Mouse (Mus musculus): ENCODE measurements around the gene Upb1. TPM values are rescaled to one million over a fixed set of nuclear protein-coding genes. Genes with fewer than 3 reads are reported as not detected.
A peak's percentile ranks its signal among the peaks of the same experiment; 100 is the strongest.

Upb1 gene
- polyA plus RNA-seq, 1 experiment from 2014 or later, result 0.52 TPM

- WGBS, result 48% methylated on average over 9 of the region's 9 CpGs
- Histone ChIP-seq H3K27me3 (replicated peaks; ENCODE audit: control insufficient read depth, insufficient read depth, low read length) (no peaks in the 10 kb centered on the region), H3K4me2 (replicated peaks; ENCODE audit: low read depth) (no peak overlapping the region), H3K4me1 (replicated peaks; ENCODE audit: control insufficient read depth, insufficient read depth, low read length) (no peaks in the 10 kb centered on the region), H3K4me3 (ENCODE audit: low read depth, low read length) (no peak overlapping the region), H3K36me3 (ENCODE audit: control insufficient read depth, insufficient read depth) (no peaks in the 10 kb centered on the region), H3K27ac (ENCODE audit: low read depth, low read length) (no peak overlapping the region), H3K9me3 (ENCODE audit: control insufficient read depth) (no peaks in the 10 kb centered on the region), H3K9ac (ENCODE audit: low read depth, low read length) (no peak overlapping the region)
- peak; percentile 94 for TF ChIP-seq CTCF (IDR thresholded peaks at IDR 0.05; ENCODE audit: low read depth)
- ATAC-seq, result no peak
These were observed 85.4 kb downstream of the Upb1 start for GRCm38 (mm10) chr10:75486086-75486979.

- 66% methylated on average over 3 of the region's 3 CpGs for WGBS
- Histone ChIP-seq H3K27ac (ENCODE audit: low read depth, low read length) (no peak overlapping the region), H3K27me3 (replicated peaks; ENCODE audit: control insufficient read depth, insufficient read depth, low read length) (no peaks in the 10 kb centered on the region), H3K36me3 (ENCODE audit: control insufficient read depth, insufficient read depth) (no peaks in the 10 kb centered on the region), H3K4me1 (replicated peaks; ENCODE audit: control insufficient read depth, insufficient read depth, low read length) (no peaks in the 10 kb centered on the region), H3K4me3 (ENCODE audit: low read depth, low read length) (no peak overlapping the region), H3K9me3 (ENCODE audit: control insufficient read depth) (no peaks in the 10 kb centered on the region), H3K4me2 (replicated peaks; ENCODE audit: low read depth) (no peak overlapping the region), H3K9ac (ENCODE audit: low read depth, low read length) (no peak overlapping the region)
- TF ChIP-seq CTCF (IDR thresholded peaks at IDR 0.05; ENCODE audit: low read depth), result no peak
- no peak for ATAC-seq
These were observed 86.2 kb downstream of the Upb1 start for GRCm38 (mm10) chr10:75487131-75487530.

DNA sequence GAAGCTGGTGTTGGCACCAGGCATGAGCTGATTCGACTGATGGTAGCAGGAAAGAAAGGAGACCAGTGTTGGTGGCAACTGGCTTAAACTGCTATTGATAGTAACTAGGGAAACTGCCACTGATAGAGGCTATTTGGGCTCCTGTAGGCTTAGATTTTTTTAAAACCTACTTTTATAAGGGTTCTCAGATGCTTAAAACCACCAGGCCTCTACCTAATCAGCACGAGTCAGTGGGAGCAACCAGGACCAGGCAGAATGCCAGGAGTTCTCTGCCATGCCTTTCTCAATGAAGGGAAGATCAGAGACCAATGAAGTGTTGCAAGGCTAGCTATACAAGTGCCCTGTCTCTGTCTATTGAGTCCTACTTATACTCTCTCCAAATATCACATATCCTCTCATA lies 88.6 kb downstream of the Upb1 start:
- TF ChIP-seq CTCF (IDR thresholded peaks at IDR 0.05; ENCODE audit: low read depth), result no peak
- Histone ChIP-seq H3K9ac (ENCODE audit: low read depth, low read length) (no peak overlapping the region), H3K27ac (ENCODE audit: low read depth, low read length) (no peak overlapping the region), H3K4me2 (replicated peaks; ENCODE audit: low read depth) (no peak overlapping the region), H3K4me1 (replicated peaks; ENCODE audit: control insufficient read depth, insufficient read depth, low read length) (no peaks in the 10 kb centered on the region), H3K9me3 (ENCODE audit: control insufficient read depth) (no peaks in the 10 kb centered on the region), H3K4me3 (ENCODE audit: low read depth, low read length) (no peak overlapping the region), H3K27me3 (replicated peaks; ENCODE audit: control insufficient read depth, insufficient read depth, low read length) (no peaks in the 10 kb centered on the region), H3K36me3 (ENCODE audit: control insufficient read depth, insufficient read depth) (no peaks in the 10 kb centered on the region)
- 55% methylated on average over 2 of the region's 2 CpGs for WGBS
- no peak for ATAC-seq

- ATAC-seq, result no peak
- Histone ChIP-seq H3K36me3 (ENCODE audit: control insufficient read depth, insufficient read depth) (no peaks in the 10 kb centered on the region), H3K9me3 (ENCODE audit: control insufficient read depth) (no peaks in the 10 kb centered on the region), H3K4me3 (ENCODE audit: low read depth, low read length) (no peak overlapping the region), H3K4me1 (replicated peaks; ENCODE audit: control insufficient read depth, insufficient read depth, low read length) (no peaks in the 10 kb centered on the region), H3K9ac (ENCODE audit: low read depth, low read length) (no peak overlapping the region), H3K27me3 (replicated peaks; ENCODE audit: control insufficient read depth, insufficient read depth, low read length) (no peaks in the 10 kb centered on the region), H3K4me2 (replicated peaks; ENCODE audit: low read depth) (no peak overlapping the region), H3K27ac (ENCODE audit: low read depth, low read length) (no peak overlapping the region)
- 82% methylated on average over 2 of the region's 2 CpGs for WGBS
- TF ChIP-seq CTCF (IDR thresholded peaks at IDR 0.05; ENCODE audit: low read depth), result no peak
These were observed 89.8 kb downstream of the Upb1 start for GRCm38 (mm10) chr10:75490731-75491130.

Other genes with a start within 250 kb of the Upb1 start
- gene Specc1l, start 189.0 kb upstream of the Upb1 start, polyA plus RNA-seq (2015; fragmentation: Nextera tagmentation; extraction: Ambion mirVana), result 13.0 and 14.2 TPM in 2 replicates
- 1.2 and 1.4 TPM in 2 replicates for gene Adora2a, start 84.2 kb upstream of the Upb1 start, polyA plus RNA-seq (2015; fragmentation: Nextera tagmentation; extraction: Ambion mirVana)
- gene Snrpd3, start 116.4 kb downstream of the Upb1 start, polyA plus RNA-seq (2015; fragmentation: Nextera tagmentation; extraction: Ambion mirVana), result 62.6 and 63.3 TPM in 2 replicates
- 80.9 and 84.6 TPM in 2 replicates for gene Gucd1, start 116.9 kb downstream of the Upb1 start, polyA plus RNA-seq (2015; fragmentation: Nextera tagmentation; extraction: Ambion mirVana)
- 1.2 and 1.8 TPM in 2 replicates for gene Lrrc75b, start 159.2 kb downstream of the Upb1 start, polyA plus RNA-seq (2015; fragmentation: Nextera tagmentation; extraction: Ambion mirVana)
- 131 and 132 TPM in 2 replicates for gene Ggt1, start 160.5 kb downstream of the Upb1 start, polyA plus RNA-seq (2015; fragmentation: Nextera tagmentation; extraction: Ambion mirVana)
- 4.0 and 4.9 TPM in 2 replicates for gene Ggt5, start 188.2 kb downstream of the Upb1 start, polyA plus RNA-seq (2015; fragmentation: Nextera tagmentation; extraction: Ambion mirVana)
- 35.1 and 37.2 TPM in 2 replicates for gene Susd2, start 242.9 kb downstream of the Upb1 start, polyA plus RNA-seq (2015; fragmentation: Nextera tagmentation; extraction: Ambion mirVana)